Mouse (Mus musculus): ENCODE data around the gene Tpgs1. TPM values are rescaled to one million over a fixed set of nuclear protein-coding genes. Genes with fewer than 3 reads are reported as not detected.

Gene Tpgs1
- total and polyA plus RNA-seq, 3 experiments: 23.5 to 48.0 TPM; not detected in 1

DNA sequence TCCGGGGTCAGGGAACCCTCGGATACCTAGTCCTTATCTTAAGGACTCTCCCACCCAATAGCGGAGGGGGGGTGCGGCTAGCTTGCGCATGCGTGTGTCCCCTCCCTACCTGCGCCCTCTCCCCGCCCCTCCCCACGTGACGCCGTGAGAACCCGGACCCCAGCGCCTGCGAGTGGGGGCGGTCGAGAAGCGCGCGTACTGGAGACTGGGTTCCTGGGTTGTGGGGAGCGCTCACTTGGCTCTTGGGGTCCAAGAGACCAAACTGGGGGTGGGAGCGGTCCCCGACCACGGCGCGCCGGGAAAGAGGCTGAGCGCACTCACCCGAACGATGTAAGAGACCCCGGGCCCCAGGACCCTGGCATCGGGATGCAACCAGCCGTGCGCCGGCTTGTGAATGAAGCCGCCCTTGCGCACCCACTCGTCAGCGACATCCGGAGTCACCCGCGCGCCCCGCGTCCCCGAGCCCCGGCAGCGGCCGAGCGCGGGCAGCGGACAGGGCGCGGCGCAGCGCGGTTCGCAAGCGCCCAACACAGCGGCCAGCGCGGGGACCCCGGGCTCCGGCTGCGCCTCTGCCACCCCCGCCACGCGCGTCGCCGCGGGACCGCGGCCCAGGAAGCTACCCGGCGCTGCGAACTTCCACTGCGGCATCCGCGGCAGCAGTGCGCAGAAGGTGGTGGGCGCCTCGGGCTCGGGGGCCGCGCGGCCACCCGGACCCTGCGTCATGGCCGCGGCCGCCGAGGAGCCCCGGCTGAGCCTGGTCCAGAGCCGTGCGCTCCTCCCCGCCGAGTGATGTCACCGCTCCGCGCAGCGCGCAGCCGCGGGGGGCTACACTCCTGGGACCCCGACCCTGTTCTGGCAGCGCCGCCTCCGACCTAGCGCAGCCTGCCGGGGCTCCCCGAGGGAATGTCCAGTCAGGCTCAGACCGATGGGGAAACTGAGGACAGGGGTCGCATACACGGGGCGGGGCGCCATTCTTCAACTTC is 31.8 kb upstream of the Tpgs1 start, which contains the start of gene Shc2:
Gene Shc2, minus strand, starts transcription at position 791 of the 983 bp plus-strand sequence.
- no peak within 1 kb of the TSS for H3K27ac ChIP-seq (ENCODE audit: control insufficient read depth, low read depth, low read length)
- H3K9ac ChIP-seq (ENCODE audit: control insufficient read depth, low read depth, low read length, poor library complexity, severe bottlenecking): no peak within 1 kb of the TSS
- no peaks in the 10 kb centered on the region for H3K9me3 ChIP-seq (replicated peaks; ENCODE audit: insufficient read depth, low read length)
- no peaks in the 10 kb centered on the region; a peak in 1 of 4 replicates for H3K27me3 ChIP-seq (ENCODE audit: control insufficient read depth in 1 of 2, insufficient read depth in 2 of 2, low read length in 2 of 2)
- no peak for DNase-seq (ENCODE audit: low read depth, low spot score)
- no peaks in the 10 kb centered on the region for H3K79me2 ChIP-seq (ENCODE audit: control insufficient read depth, insufficient read depth, low read length, poor library complexity)
- no peak within 1 kb of the TSS for H3K4me3 ChIP-seq (ENCODE audit: control insufficient read depth in 1 of 2, insufficient read depth in 1 of 2, low read depth in 2 of 2, low read length in 2 of 2)
- no peaks in the 10 kb centered on the region for H3K36me3 ChIP-seq (ENCODE audit: control insufficient read depth in 1 of 2, insufficient read depth in 2 of 2, low read length in 2 of 2)
- TF ChIP-seq JUND (IDR thresholded peaks at IDR 0.05; ENCODE audit: low read depth, low read length): no peak
- no peak for TF ChIP-seq USF2 (IDR thresholded peaks at IDR 0.05; ENCODE audit: borderline replicate concordance in 1 of 2, insufficient read depth in 1 of 2, low read depth in 1 of 2, low read length in 2 of 2)
- no peak for TF ChIP-seq KAT2A (conservative IDR thresholded peaks at IDR 0.05; ENCODE audit: low read depth, low read length)
- TF ChIP-seq E2F4 (IDR thresholded peaks at IDR 0.05; ENCODE audit: borderline replicate concordance, low read depth, low read length): no peak
- no peak for TF ChIP-seq SMC3 (IDR thresholded peaks at IDR 0.05; ENCODE audit: low read depth, low read length)
- no peak for TF ChIP-seq HCFC1 (IDR thresholded peaks at IDR 0.05; ENCODE audit: low read depth, low read length)
- TF ChIP-seq TBP (IDR thresholded peaks at IDR 0.05; ENCODE audit: low read depth, low read length): no peak
- no peak for TF ChIP-seq NELFE (IDR thresholded peaks at IDR 0.05; ENCODE audit: low read depth, low read length)
- no peak for TF ChIP-seq ZMIZ1 (IDR thresholded peaks at IDR 0.05; ENCODE audit: low read depth, low read length)
- no peak for TF ChIP-seq POLR2AphosphoS5 (IDR thresholded peaks at IDR 0.05; ENCODE audit: borderline replicate concordance, low read depth, low read length)
- TF ChIP-seq POLR2A (IDR thresholded peaks at IDR 0.05; ENCODE audit: control insufficient read depth in 1 of 2, insufficient read depth in 1 of 2, low read depth in 1 of 2, low read length in 2 of 2, poor library complexity in 1 of 2): no peak
- no peak for TF ChIP-seq ZNF384 (IDR thresholded peaks at IDR 0.05; ENCODE audit: low read depth, low read length)
- TF ChIP-seq MEF2A (IDR thresholded peaks at IDR 0.05; ENCODE audit: extremely low read depth, insufficient replicate concordance, low read depth, low read length, poor library complexity, severe bottlenecking): no peak
- TF ChIP-seq UBTF (IDR thresholded peaks at IDR 0.05; ENCODE audit: borderline replicate concordance, insufficient read depth, low read depth, low read length): no peak
- TF ChIP-seq MYB (IDR thresholded peaks at IDR 0.05; ENCODE audit: low read depth, low read length): no peak
- TF ChIP-seq ELF1 (IDR thresholded peaks at IDR 0.05; ENCODE audit: low read depth, low read length): no peak
- TF ChIP-seq EP300 (IDR thresholded peaks at IDR 0.05; ENCODE audit: low read depth in 1 of 2, low read length in 2 of 2): no peak
- no peak for TF ChIP-seq MAFK (IDR thresholded peaks at IDR 0.05; ENCODE audit: borderline replicate concordance, low read depth, low read length)
- no peak for TF ChIP-seq ZC3H11A (IDR thresholded peaks at IDR 0.05; ENCODE audit: low read depth, low read length)
- H3K4me1 ChIP-seq (ENCODE audit: control insufficient read depth in 1 of 2, insufficient read depth in 2 of 2, low read length in 2 of 2): no peaks in the 10 kb centered on the region
